Mouse (Mus musculus) liver, adult 2 months (tissue): ENCODE data around the gene Uqcc1. TPM values are rescaled to one million over a fixed set of nuclear protein-coding genes. Genes with fewer than 3 reads are reported as not detected.

Source experiments
- DNase-seq: peaks from one replicate; pipeline ENCODE4 v3.0.0-alpha.2; 2011; ENCODE audit warnings: low read depth, low spot score; ENCODE audit errors: extremely low read depth
- H3K27ac ChIP-seq: fragments of 200-500 bp; replicated peaks from 2 replicates; pipeline ENCODE4 v1.5.1; 2012; ENCODE audit warnings: low read depth, mild to moderate bottlenecking, control low read depth, inconsistent platforms, low read length; ENCODE audit not compliant: insufficient read depth
- H3K27me3 ChIP-seq: fragments of 200-500 bp; 2 replicates; pipeline ENCODE4 v1.6.1; 2012; ENCODE audit warnings: mild to moderate bottlenecking, moderate library complexity, low read length, inconsistent platforms; ENCODE audit not compliant: control insufficient read depth, insufficient read depth
- H3K36me3 ChIP-seq: fragments of 200-500 bp; 2 replicates; pipeline ENCODE4 v1.6.1; 2012; ENCODE audit warnings: low read length, inconsistent platforms; ENCODE audit not compliant: control insufficient read depth, insufficient read depth
- H3K4me1 ChIP-seq: fragments of 200-500 bp; 2 replicates; pipeline ENCODE4 v1.6.1; 2011; ENCODE audit warnings: low read length; ENCODE audit not compliant: control insufficient read depth, insufficient read depth
- H3K4me3 ChIP-seq: fragments of 200-500 bp; 2 replicates; pipeline ENCODE4 v1.5.1; 2011; ENCODE audit warnings: low read depth, mild to moderate bottlenecking, control low read depth, low read length, moderate library complexity; ENCODE audit not compliant: insufficient read depth
- H3K79me2 ChIP-seq: fragments of 200-500 bp; 2 replicates; pipeline ENCODE4 v1.6.1; 2012; ENCODE audit warnings: inconsistent platforms, mild to moderate bottlenecking, low read length, moderate library complexity; ENCODE audit not compliant: control insufficient read depth, insufficient read depth
- H3K9ac ChIP-seq: fragments of 200-500 bp; 2 replicates; pipeline ENCODE4 v1.6.1; 2012; ENCODE audit warnings: low read depth, mild to moderate bottlenecking, control low read depth, inconsistent platforms, low read length
- CTCF ChIP-seq: fragments of 200-500 bp; IDR thresholded peaks from 2 replicates; pipeline ENCODE4 v1.5.1; 2011; ENCODE audit warnings: low read depth, low read length, control low read depth
- POLR2A ChIP-seq: fragments of 200-500 bp; IDR thresholded peaks from 2 replicates; pipeline ENCODE4 v1.6.1; 2011; ENCODE audit warnings: low read length, control low read depth; ENCODE audit not compliant: insufficient read depth; ENCODE audit errors: extremely low read depth
- WGBS: fragments of 180-500 bp; shearing (Covaris S2); methylation state at CpG from one replicate; pipeline ENCODE4 v1.1.7; 2018; 5-methylcytosine and 5-hydroxymethylcytosine counted together
- polyA plus RNA-seq: library from polyadenylated mRNA; depleted of rRNA; stranded (reverse); fragments of >200 nt; gene quantifications from 2 replicates; pipeline ENCODE4 v1.2.3, GENCODE M21; 2012
- total RNA-seq: library from RNA; depleted of rRNA; stranded (reverse); fragments of >200 nt; gene quantifications from 2 replicates; pipeline ENCODE4 v1.2.3, GENCODE M21; 2014

Gene Uqcc1
- total and polyA plus RNA-seq, 2 experiments = 31.2 to 65.9 TPM

- Histone ChIP-seq H3K36me3 (no peaks in the 10 kb centered on the region), H3K79me2 (no peaks in the 10 kb centered on the region), H3K27me3 (no peaks in the 10 kb centered on the region), H3K4me3 (no peak overlapping the region), H3K9ac (no peak overlapping the region), H3K27ac (no peak overlapping the region), H3K4me1 (no peaks in the 10 kb centered on the region)
- TF ChIP-seq POLR2A = no peak
- TF ChIP-seq CTCF = no peak
- DNase-seq = no peak
- 62% methylated on average over 5 of the region's 5 CpGs for WGBS
Observed at GRCm38 (mm10) chr2:155947390-155948002, 17.4 kb upstream of the Uqcc1 start.

- no peak for TF ChIP-seq POLR2A
- TF ChIP-seq CTCF = no peak
- WGBS = 61% methylated on average over 4 of the region's 4 CpGs
- no peak for DNase-seq
Observed at GRCm38 (mm10) chr2:155946499-155946898, 16.4 kb upstream of the Uqcc1 start.

GRCm38 (mm10) chr2:155946069-155946468 lies 16.0 kb upstream of the Uqcc1 start:
- Histone ChIP-seq H3K4me3 (no peak overlapping the region), H3K9ac (no peak overlapping the region), H3K4me1 (no peaks in the 10 kb centered on the region), H3K27me3 (no peaks in the 10 kb centered on the region), H3K79me2 (no peaks in the 10 kb centered on the region), H3K27ac (no peak overlapping the region), H3K36me3 (no peaks in the 10 kb centered on the region)
- no peak for TF ChIP-seq POLR2A
- peak; percentile 90 for TF ChIP-seq CTCF
- WGBS = 6% methylated on average over 7 of the region's 7 CpGs
- peak; percentile 31 for DNase-seq

More at GRCm38 (mm10) chr2:155946499-155946898, 16.4 kb upstream of the Uqcc1 start:
- Histone ChIP-seq H3K27me3 (no peaks in the 10 kb centered on the region), H3K4me3 (no peak overlapping the region), H3K79me2 (no peaks in the 10 kb centered on the region), H3K27ac (no peak overlapping the region), H3K4me1 (no peaks in the 10 kb centered on the region), H3K36me3 (no peaks in the 10 kb centered on the region), H3K9ac (no peak overlapping the region)

- Histone ChIP-seq H3K27ac (no peak overlapping the region), H3K4me1 (no peaks in the 10 kb centered on the region), H3K4me3 (no peak overlapping the region), H3K9ac (no peak overlapping the region), H3K27me3 (no peaks in the 10 kb centered on the region), H3K79me2 (no peaks in the 10 kb centered on the region), H3K36me3 (no peaks in the 10 kb centered on the region)
- no peak for DNase-seq
- WGBS = 89% methylated on average over 5 of the region's 5 CpGs
- TF ChIP-seq CTCF (no peak), POLR2A (no peak)
Observed at GRCm38 (mm10) chr2:155945580-155945979, 15.5 kb upstream of the Uqcc1 start.

GRCm38 (mm10) chr2:155945124-155945523 lies 15.0 kb upstream of the Uqcc1 start, which contains the start of gene Gdf5:
TSS of gene Gdf5 (minus strand) at chr2:155945367.
- no peak within 1 kb of the TSS for H3K27ac ChIP-seq
- DNase-seq = no peak
- no peak within 1 kb of the TSS for H3K9ac ChIP-seq
- H3K4me1 ChIP-seq = no peaks in the 10 kb centered on the region
- H3K27me3 ChIP-seq = no peaks in the 10 kb centered on the region
- H3K36me3 ChIP-seq = no peaks in the 10 kb centered on the region
- 88% methylated on average over 13 of the region's 13 CpGs for WGBS
- no peak within 1 kb of the TSS for H3K4me3 ChIP-seq
- H3K79me2 ChIP-seq = no peaks in the 10 kb centered on the region
- TF ChIP-seq POLR2A = no peak
- no peak for TF ChIP-seq CTCF

- Histone ChIP-seq H3K36me3 (no peaks in the 10 kb centered on the region), H3K9ac (no peak overlapping the region), H3K79me2 (no peaks in the 10 kb centered on the region), H3K27me3 (no peaks in the 10 kb centered on the region), H3K27ac (no peak overlapping the region), H3K4me3 (no peak overlapping the region), H3K4me1 (no peaks in the 10 kb centered on the region)
- WGBS = 90% methylated on average over 4 of the region's 4 CpGs
- DNase-seq = no peak
- TF ChIP-seq CTCF = no peak
- no peak for TF ChIP-seq POLR2A
Observed at GRCm38 (mm10) chr2:155944685-155945084, 14.6 kb upstream of the Uqcc1 start.
